12 mouse cellular contexts compared by ENCODE assay signal in genomic region chr1:73908081-73908960, GRCm38 (mm10).
DNase-seq lines count a peak whose midpoint lies in the region; ATAC-seq lines count a peak whose summit lies in the region.
"Had no signal": no experiment of that assay in that cellular context is flagged by ENCODE, and none has a peak within 500 bp of the region (broad histone marks: within the 10 kb centered on the region; RNA-seq: fewer than 3 reads in every experiment).

No protein-coding gene starts in this region.

- H3K9me3 ChIP-seq in embryonic facial prominence, embryonic 10.5 days, result no peaks in the 10 kb centered on the region
- no peaks in the 10 kb centered on the region for H3K9me3 ChIP-seq in midbrain, embryonic 16.5 days (replicated peaks; ENCODE audit: control insufficient read depth, low read length, poor library complexity, severe bottlenecking)
- H3K9me3 ChIP-seq: forebrain, embryonic 10.5 days; liver, embryonic 15.5 days; midbrain, embryonic 12.5 days had no signal

- no peak overlapping the region for H3K9ac ChIP-seq in midbrain, embryonic 16.5 days (ENCODE audit: low read depth, low read length)
- H3K9ac ChIP-seq: liver, embryonic 15.5 days; midbrain, embryonic 12.5 days; neural tube, embryonic 15.5 days had no signal

- peaks cover 16% of the 10 kb centered on the region for H3K36me3 ChIP-seq in embryonic facial prominence, embryonic 10.5 days (replicated peaks)
- H3K36me3 ChIP-seq in midbrain, embryonic 16.5 days (ENCODE audit: control insufficient read depth, insufficient read depth, low read length), result no peaks in the 10 kb centered on the region
- H3K36me3 ChIP-seq: forebrain, embryonic 10.5 days; liver, embryonic 15.5 days; midbrain, embryonic 12.5 days; neural tube, embryonic 15.5 days had no signal

- WGBS in embryonic facial prominence, embryonic 10.5 days, result 67% methylated on average over 13 of the region's 13 CpGs
- WGBS in midbrain, embryonic 16.5 days, result 69% methylated on average over 13 of the region's 13 CpGs

- peaks cover 25% of the 10 kb centered on the region for H3K4me1 ChIP-seq in embryonic facial prominence, embryonic 10.5 days
- H3K4me1 ChIP-seq in midbrain, embryonic 16.5 days (ENCODE audit: control insufficient read depth, insufficient read depth, low read length), result 0 out of 2 replicates have a peak, but pooled peaks cover under 1% of the 10 kb centered on the region
- H3K4me1 ChIP-seq: liver, embryonic 15.5 days; midbrain, embryonic 12.5 days had no signal

- 0 out of 2 replicates have a peak overlapping the region, but pooled peaks have one; percentile 4 for H3K27ac ChIP-seq in embryonic facial prominence, embryonic 10.5 days (replicated peaks)
- no peak overlapping the region for H3K27ac ChIP-seq in midbrain, embryonic 16.5 days (ENCODE audit: low read length)
- H3K27ac ChIP-seq: forebrain, embryonic 10.5 days; liver, embryonic 15.5 days; midbrain, embryonic 12.5 days; neural tube, embryonic 15.5 days had no signal

- no peak for ATAC-seq in midbrain, embryonic 16.5 days

- H3K27me3 ChIP-seq in embryonic facial prominence, embryonic 10.5 days (replicated peaks; ENCODE audit: low read depth, poor library complexity, severe bottlenecking), result no peaks in the 10 kb centered on the region
- no peaks in the 10 kb centered on the region for H3K27me3 ChIP-seq in midbrain, embryonic 16.5 days (ENCODE audit: control insufficient read depth, insufficient read depth, low read depth, low read length)
- H3K27me3 ChIP-seq: liver, embryonic 15.5 days; midbrain, embryonic 12.5 days; neural tube, embryonic 15.5 days had no signal

- peak; percentile 89 for DNase-seq in heart, adult 11 months
- no peak for DNase-seq in heart, adult 8-10 months (ENCODE audit: low spot score)
- peak; percentile 30 for DNase-seq in lung, postnatal 10 days
- DNase-seq in lung, postnatal 14 days, result no peak
- DNase-seq in embryonic facial prominence, embryonic 10.5 days (ENCODE audit: low spot score), result no peak
- DNase-seq in kidney, postnatal 10 days, result peak; percentile 30
- DNase-seq in embryo, embryonic 10 days (ENCODE audit: low spot score), result no peak

- no peak overlapping the region for H3K4me3 ChIP-seq in embryonic facial prominence, embryonic 10.5 days
- no peak overlapping the region for H3K4me3 ChIP-seq in midbrain, embryonic 16.5 days (ENCODE audit: low read depth, low read length)
- H3K4me3 ChIP-seq: forebrain, embryonic 10.5 days; liver, embryonic 15.5 days; midbrain, embryonic 12.5 days; neural tube, embryonic 15.5 days had no signal

- H3K4me2 ChIP-seq in midbrain, embryonic 16.5 days (ENCODE audit: low read length), result no peak overlapping the region
- H3K4me2 ChIP-seq: liver, embryonic 15.5 days; midbrain, embryonic 12.5 days; neural tube, embryonic 15.5 days had no signal

Comparison
In these comparisons a context has a peak if more than half of its experiments do, and no peak if none do; other contexts are left out.
1. DNase-seq: peak in heart, adult 11 months (single experiment), lung, postnatal 10 days (single experiment) and kidney, postnatal 10 days (single experiment); none in heart, adult 8-10 months (single experiment), lung, postnatal 14 days (single experiment), embryonic facial prominence, embryonic 10.5 days (single experiment) and embryo, embryonic 10 days (single experiment).